Mouse (Mus musculus) cerebellum, adult (tissue): Measurements from ENCODE around the gene Rab3c.
A peak's percentile ranks its signal among the peaks of the same experiment; 100 is the strongest.

ENCODE experiments used
- ATAC-seq: cut with Nextera tagmentation; 2 replicates; pipeline ENCODE4 v1.9.2; 2017; ENCODE audit warnings: mild to moderate bottlenecking, moderate library complexity, mixed read lengths; ENCODE audit not compliant: insufficient number of reproducible peaks, low FRiP score, low TSS enrichment

Gene Rab3c

GRCm38 (mm10) chr13:110097424-110098050, 183.3 kb downstream of the Rab3c start:
- 0 out of 2 replicates have a peak, but pooled peaks have one; percentile 29 for ATAC-seq

DNA sequence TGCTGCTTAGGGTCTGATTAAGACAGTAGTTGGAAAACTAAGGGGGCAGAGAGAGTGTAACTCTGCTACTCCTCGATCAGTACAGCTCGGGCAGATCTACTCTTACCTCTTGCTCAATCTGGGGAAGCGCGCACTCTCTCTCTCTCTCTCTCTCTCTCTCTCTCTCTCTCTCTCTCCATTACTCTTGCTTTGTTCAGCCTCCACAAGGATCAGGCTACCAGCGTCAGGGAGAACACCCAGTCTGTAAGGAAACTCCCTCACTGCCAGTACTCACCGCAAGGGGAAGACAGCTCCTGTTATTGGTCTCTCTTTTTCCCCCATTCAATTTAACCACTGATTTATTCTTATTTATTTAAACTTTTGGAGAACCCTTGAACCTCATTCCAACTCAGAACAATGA, 185.8 kb downstream of the Rab3c start:
- ATAC-seq = no peak

DNA sequence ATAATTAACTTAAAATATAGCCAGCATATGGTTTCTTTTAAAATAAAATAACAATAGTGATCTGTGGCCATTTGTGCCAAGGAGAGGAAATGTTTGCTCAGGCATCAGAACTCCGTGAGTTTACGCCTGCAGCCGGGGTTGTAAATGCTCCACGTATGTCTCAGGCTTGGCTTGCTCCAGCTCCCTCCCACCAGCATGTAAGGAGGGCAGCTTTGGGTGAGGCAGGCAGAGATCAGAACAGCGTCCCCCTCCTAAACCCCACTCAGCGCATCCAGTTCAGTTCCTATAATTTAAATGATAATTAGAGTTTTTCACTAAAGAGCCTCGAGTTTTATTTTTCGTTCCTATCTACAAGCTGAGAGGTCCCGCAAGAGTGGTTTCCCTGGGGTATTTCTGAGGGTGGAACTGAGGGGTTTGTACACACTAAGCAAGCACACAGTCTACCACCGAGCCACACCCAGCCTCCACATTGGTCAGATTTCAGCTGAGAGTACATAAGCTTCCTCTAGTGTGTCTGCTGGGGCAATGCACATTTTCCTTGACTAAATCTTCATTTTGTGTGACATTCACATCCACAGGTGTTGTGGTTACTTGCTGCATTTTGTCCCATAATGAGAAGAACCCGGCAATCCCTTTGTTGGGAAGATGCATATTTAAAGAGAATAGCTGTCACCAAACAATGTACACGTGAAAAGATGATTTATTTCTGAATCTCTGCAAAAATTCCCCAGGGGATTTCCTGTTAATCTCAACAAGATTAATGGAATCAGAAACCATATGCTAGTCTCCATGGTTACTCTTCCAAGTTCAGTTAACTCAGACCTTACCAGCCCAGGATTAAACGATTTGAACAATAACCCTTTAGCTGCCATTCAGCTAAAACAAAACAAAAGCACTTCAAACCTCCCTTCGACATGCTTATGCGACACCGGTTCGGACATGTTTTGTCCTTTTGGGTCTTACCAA, 186.8 kb downstream of the Rab3c start:
- no peak for ATAC-seq

- peak; percentile 83 for ATAC-seq
These were observed 196.8 kb downstream of the Rab3c start for GRCm38 (mm10) chr13:110083961-110084360.

DNA sequence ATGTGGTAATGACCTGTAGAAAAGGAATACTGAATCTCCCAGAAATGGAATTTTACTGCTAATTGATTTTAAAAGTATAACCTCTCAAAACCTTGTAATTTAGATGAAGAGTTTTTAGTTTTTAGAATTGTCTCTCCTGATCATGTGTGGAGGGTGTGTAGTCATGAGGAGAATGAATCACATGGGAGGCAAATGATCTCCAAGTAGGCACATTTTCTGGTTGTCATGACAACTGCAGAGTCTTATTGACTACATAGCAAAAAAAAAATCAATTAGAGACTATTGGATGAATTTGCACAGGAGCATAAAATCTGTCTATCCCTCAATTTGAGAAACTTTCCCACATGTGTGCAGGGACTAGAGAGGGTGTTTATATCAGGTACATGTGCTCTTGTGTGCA, 199.6 kb downstream of the Rab3c start:
- no peak for ATAC-seq

DNA sequence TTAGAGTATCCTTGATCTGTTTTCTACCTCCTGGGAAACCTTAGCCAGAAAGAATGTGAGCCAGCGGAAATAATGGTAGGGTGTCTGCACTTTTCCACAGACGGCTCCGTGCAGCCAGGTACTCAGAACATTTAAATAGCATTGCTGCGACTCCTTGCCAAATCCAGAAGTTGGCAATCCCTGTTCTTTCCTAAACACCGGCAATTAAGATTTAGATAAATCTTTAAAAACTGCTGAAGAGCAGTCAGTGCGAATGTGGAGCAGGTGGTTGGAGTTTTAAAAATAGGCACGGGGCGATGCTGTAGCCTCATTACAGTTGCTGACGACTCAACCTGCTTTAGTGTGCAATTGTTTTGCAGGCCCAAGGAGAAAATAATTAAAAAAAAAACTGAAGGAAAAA, 205.2 kb downstream of the Rab3c start:
- no peak for ATAC-seq

GRCm38 (mm10) chr13:110074180-110074579, 206.6 kb downstream of the Rab3c start:
- ATAC-seq = no peak

DNA sequence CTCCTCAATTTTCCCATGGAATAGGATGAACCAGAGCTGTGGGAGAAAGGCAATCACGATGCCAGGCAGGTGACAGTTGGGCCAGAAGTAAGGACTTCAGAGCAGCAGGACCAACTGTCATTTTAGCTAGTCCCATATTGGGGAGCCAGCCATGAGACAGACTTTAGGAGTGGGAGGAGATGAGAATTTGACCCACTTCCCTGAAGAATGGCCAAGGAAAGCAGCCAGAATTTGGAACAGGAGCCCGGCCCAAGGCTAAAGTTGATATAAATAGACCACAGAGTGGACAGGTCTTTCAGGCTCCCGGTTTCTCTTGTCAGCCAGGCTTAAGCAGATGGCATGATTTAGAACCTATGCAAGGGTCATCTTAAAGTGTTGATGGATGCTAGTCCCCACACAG, 213.6 kb downstream of the Rab3c start:
- peak; percentile 90 for ATAC-seq

DNA sequence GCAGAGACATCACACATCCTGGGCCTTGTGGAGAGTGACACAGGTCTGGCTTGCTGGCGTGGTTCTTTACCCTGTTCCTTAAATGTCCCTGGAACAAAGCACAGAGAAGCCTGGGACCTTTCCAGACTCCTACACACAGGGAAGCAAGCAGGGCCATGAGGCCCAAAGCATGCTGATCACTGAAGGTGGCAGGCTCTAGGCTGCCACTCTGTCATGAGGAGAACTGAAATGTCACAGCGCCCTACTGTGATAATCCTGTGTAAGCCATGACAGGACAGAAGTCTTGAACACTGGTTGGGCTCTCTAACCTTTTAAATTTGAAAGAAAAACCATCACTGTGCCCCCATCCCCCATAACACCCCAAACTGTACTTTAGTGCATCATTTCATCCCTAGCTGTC, 214.1 kb downstream of the Rab3c start:
- peak; percentile 74 for ATAC-seq

- peak; percentile 47 for ATAC-seq
These were observed 217.9 kb downstream of the Rab3c start for GRCm38 (mm10) chr13:110062835-110063411.

DNA sequence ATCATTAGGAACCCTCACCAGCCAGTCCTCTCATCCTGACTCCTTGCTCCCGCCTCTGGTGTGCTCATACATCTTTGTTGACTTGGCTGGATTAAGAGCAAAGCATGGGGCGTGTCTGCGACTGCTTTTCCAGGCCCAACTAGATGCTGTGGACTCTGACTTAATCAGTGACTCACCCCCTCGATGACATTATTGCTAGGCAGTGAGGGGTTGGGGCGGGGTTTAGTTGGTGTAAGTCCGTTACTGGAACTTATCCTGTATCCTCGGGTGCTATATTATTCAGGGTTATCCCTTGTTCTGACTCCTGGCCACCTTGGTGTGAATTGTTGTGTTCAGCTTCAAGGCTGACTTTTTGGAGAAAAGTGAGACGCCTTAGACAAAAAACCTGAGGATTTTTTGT, 218.5 kb downstream of the Rab3c start:
- no peak for ATAC-seq

DNA sequence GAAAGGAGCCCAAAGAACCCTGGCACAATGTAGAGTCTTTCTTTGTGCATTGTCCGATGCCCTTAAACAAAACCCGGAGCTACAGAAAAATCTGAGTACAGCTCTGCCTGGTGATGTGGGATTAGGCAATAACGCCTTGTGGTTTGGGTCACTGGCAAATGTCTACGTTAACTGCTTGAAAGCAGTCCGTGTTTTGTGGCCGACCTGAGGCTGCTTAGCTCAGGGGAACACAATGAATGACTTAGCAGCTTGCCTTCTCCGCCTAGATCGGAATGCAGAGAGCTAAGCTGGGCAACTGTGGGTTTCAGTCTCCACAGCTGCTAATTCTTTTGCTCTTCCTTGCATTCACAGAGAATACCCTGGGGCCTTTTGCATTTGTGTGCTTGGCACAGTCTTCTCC, 226.3 kb downstream of the Rab3c start:
- ATAC-seq = no peak

DNA sequence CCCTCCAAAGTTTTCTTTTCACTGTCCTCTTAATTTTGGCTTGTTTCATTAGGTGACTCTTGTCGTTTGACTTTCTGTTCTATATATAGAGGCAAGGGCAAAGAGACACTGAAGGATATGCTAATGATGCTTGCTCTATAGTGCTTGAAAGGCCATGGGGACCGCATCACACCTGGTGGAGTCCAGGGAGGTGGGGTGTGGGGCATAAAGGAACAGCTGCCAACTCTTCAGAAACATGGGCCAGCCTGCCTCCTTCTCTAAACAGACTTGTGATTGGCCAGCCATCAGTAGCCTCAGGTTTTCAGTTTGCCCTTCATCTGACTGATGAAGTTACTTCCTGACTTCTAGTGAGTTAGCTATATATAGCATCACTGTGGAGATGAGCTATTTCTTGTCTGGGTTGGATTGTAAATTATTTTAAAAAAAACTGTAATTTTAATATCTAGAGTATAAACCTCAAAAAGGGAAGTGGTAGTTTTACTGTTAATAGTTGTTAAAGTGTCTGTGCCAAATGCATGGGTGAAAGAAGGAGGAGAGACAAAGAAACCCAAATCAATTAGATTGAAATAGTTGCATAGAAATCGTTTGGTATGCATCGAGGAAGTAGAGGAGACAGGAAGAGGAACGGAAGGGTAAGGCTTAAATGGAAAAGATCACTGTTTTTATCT, 231.9 kb downstream of the Rab3c start:
- ATAC-seq = no peak

GRCm38 (mm10) chr13:110044418-110044817, 236.4 kb downstream of the Rab3c start:
- no peak for ATAC-seq

DNA sequence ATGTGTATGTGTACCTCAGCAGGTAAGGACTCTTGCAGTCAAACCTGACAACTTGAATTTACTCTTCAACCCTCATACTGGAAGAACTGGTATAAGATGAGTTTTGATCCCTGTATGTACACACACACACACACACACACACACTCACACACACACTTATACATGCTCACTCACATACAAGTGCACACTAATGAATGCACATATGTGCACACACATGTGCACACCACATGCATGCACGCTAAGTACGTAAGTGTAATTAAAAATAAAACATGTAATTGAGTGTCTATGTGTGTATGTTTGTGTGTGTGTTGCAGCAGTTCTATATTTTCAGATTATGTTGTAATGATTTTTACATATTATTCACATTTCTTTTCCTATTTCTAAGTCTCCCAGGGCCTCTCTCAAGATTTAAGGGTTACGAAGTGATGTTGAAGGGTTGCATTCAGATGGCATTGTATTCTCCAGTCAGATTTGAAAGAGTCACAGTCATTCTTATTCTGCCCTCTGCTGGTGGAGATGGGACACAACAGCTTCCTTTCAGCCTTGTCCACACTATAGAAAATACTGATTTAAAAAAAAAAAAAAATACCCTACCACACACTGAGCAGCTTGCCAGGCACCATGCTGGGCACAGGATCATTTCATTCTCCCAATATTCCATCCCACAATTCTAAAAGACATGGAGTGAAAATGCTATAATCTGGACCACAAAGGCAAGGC, 240.9 kb downstream of the Rab3c start:
- ATAC-seq = peak; percentile 61; the same call in 1 of the 2 replicates

DNA sequence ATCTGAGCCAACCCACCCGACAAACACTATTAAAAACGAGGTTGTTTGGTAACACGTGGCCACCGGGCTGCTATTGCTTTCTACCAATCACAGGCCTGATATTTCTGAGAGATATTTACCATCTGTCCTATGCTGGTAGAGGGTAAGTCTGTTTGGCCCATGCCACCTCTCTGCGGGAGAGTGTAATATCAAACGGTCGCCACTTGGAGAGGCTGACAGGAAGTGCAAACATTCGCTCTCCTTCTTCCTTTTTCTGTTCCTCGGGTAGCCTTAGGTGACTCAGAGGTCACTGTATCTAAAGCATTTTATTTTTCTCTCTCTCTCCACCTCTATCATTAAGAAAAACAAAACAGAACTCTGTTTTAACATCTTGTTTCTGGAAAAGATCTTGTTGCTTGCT, 241.6 kb downstream of the Rab3c start:
- no peak for ATAC-seq

GRCm38 (mm10) chr13:110038521-110038920, 242.3 kb downstream of the Rab3c start:
- no peak for ATAC-seq

DNA sequence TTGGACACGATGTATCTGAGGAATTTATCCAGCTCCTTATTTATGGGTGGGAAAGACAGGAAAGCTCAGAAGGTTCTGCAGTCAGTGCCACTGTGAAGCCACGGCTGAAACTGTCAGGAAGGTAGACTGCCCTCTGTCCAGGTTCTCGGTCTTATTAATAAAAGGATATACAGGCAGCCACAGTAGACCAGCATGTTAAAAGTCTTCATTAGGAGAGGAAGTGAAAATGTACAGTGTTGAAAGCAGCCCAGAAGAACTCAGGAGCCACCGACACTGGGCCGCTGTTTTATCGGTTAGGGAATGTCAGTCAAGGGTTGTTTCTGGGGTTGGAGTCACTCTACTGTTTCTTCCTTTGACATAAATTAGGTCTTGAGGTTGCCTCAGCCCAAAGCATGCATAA, 245.9 kb downstream of the Rab3c start:
- ATAC-seq = no peak

DNA sequence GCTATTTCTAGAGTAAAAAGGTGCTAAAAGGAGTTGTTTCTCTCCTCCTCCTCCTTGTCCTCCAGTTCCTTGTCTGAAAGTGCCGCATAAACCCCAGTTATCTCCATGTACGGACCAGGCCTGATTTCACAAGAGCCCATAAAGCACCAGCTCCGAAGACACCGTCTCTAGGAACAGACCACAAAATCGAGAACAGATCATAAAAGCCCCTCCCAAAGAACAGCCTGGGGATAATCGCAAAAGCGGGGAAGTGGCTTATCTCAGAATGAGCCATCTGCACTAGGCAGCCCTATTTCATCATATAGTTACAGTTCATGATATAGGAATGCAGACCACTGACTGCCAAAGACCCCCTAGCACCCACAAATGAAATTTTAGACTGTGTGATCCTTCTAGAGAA, 246.8 kb downstream of the Rab3c start:
- ATAC-seq = no peak

GRCm38 (mm10) chr13:110031886-110032285, 248.9 kb downstream of the Rab3c start:
- ATAC-seq = no peak
